Mouse (Mus musculus) neural tube, embryonic 14.5 days (tissue): ENCODE measurements around the gene Ndufa5. TPM values are rescaled to one million over a fixed set of nuclear protein-coding genes. Genes with fewer than 3 reads are reported as not detected.
A peak's percentile ranks its signal among the peaks of the same experiment; 100 is the strongest.

Experiments used
- ATAC-seq: fragments of 200-750 bp; cut with Nextera tagmentation; 2 replicates; pipeline ENCODE4 v1.8.0; 2017; ENCODE audit warnings: low read depth, mild to moderate bottlenecking, moderate TSS enrichment, moderate library complexity
- H3K27ac ChIP-seq: fragments of 300-500 bp; sonication (generic); 2 replicates; pipeline ENCODE4 v1.5.1; 2014; ENCODE audit warnings: low read depth, mild to moderate bottlenecking, control low read depth, low read length, moderate library complexity, mixed read lengths
- H3K27me3 ChIP-seq: fragments of 300-500 bp; sonication (generic); 2 replicates; pipeline ENCODE4 v1.6.1; 2014; ENCODE audit warnings: low read length; ENCODE audit not compliant: control insufficient read depth, insufficient read depth
- H3K36me3 ChIP-seq: fragments of 300-500 bp; sonication (generic); 2 replicates; pipeline ENCODE4 v1.6.1; 2014; ENCODE audit warnings: low read length, mixed read lengths; ENCODE audit not compliant: control insufficient read depth, insufficient read depth
- H3K4me1 ChIP-seq: fragments of 300-500 bp; sonication (generic); 2 replicates; pipeline ENCODE4 v1.6.1; 2014; ENCODE audit warnings: low read length; ENCODE audit not compliant: control insufficient read depth, insufficient read depth
- H3K4me2 ChIP-seq: fragments of 300-500 bp; sonication (generic); 2 replicates; pipeline ENCODE4 v1.6.1; 2014; ENCODE audit warnings: mild to moderate bottlenecking, low read depth, low read length, control low read depth
- H3K4me3 ChIP-seq: fragments of 300-500 bp; sonication (generic); 2 replicates; pipeline ENCODE4 v1.5.1; 2014; ENCODE audit warnings: low read depth, low read length, control low read depth, mixed read lengths
- H3K9ac ChIP-seq: fragments of 300-500 bp; sonication (generic); replicated peaks from 2 replicates; pipeline ENCODE4 v1.6.1; 2014; ENCODE audit warnings: low read depth, mild to moderate bottlenecking, control low read depth, low read length, mixed read lengths
- H3K9me3 ChIP-seq: fragments of 300-500 bp; sonication (generic); 2 replicates; pipeline ENCODE4 v1.6.1; 2016; ENCODE audit warnings: low read length; ENCODE audit not compliant: control insufficient read depth
- WGBS: fragments of 180-500 bp; shearing (Covaris S2); extraction: QIAGEN DNeasy Blood & Tissue Kit; methylation state at CpG from one replicate; pipeline ENCODE4 v1.1.7; 2014; 5-methylcytosine and 5-hydroxymethylcytosine counted together
- polyA plus RNA-seq: library from polyadenylated mRNA; unstranded; fragments of >200 nt; fragmentation: Nextera tagmentation; extraction: Ambion mirVana; gene quantifications from 2 replicates; pipeline ENCODE4 v1.2.1, GENCODE M21; 2014

Gene Ndufa5
- polyA plus RNA-seq, 1 experiment from 2014 or later: 485 TPM

- Histone ChIP-seq H3K4me3 (no peak overlapping the region), H3K9me3 (no peaks in the 10 kb centered on the region), H3K9ac (no peak overlapping the region), H3K4me1 (peaks cover 5% of the 10 kb centered on the region; the same call in 1 of the 2 replicates), H3K36me3 (no peaks in the 10 kb centered on the region), H3K4me2 (no peak overlapping the region), H3K27ac (no peak overlapping the region), H3K27me3 (no peaks in the 10 kb centered on the region)
- WGBS: 85% methylated on average over 3 of the region's 3 CpGs
- ATAC-seq: no peak
These were observed 5.0 kb upstream of the Ndufa5 start for GRCm38 (mm10) chr6:24532804-24533203.

GRCm38 (mm10) chr6:24530711-24531420 lies 3.1 kb upstream of the Ndufa5 start:
- no peaks in the 10 kb centered on the region for H3K27me3 ChIP-seq

GRCm38 (mm10) chr6:24530166-24530565 lies 2.4 kb upstream of the Ndufa5 start:
- Histone ChIP-seq H3K9ac (no peak overlapping the region), H3K27ac (no peak overlapping the region), H3K36me3 (no peaks in the 10 kb centered on the region), H3K4me3 (no peak overlapping the region), H3K4me1 (peaks cover 16% of the 10 kb centered on the region), H3K27me3 (no peaks in the 10 kb centered on the region), H3K9me3 (no peaks in the 10 kb centered on the region), H3K4me2 (peak overlapping the region; percentile 22; the same call in 1 of the 2 replicates)
- no peak for ATAC-seq
- WGBS: 26% methylated on average over 4 of the region's 4 CpGs

More at GRCm38 (mm10) chr6:24530711-24531420, 3.1 kb upstream of the Ndufa5 start:
- no peak overlapping the region for H3K27ac ChIP-seq
- peaks cover 15% of the 10 kb centered on the region for H3K4me1 ChIP-seq
- no peaks in the 10 kb centered on the region for H3K36me3 ChIP-seq
- H3K9me3 ChIP-seq: no peaks in the 10 kb centered on the region
- 68% methylated on average over 11 of the region's 11 CpGs for whole genome bisulfite sequencing
- H3K4me3 ChIP-seq: no peak overlapping the region
- ATAC-seq: no peak
- no peak overlapping the region for H3K9ac ChIP-seq
- H3K4me2 ChIP-seq: peak overlapping the region; percentile 22; the same call in 1 of the 2 replicates

- no peak for ATAC-seq
- Histone ChIP-seq H3K27ac (0 out of 2 replicates have a peak within 1 kb of the TSS, but pooled peaks have one; percentile 39), H3K4me3 (peak within 1 kb of the TSS; percentile 74), H3K9me3 (no peaks in the 10 kb centered on the region), H3K27me3 (no peaks in the 10 kb centered on the region), H3K4me2 (peak within 1 kb of the TSS; percentile 81), H3K36me3 (no peaks in the 10 kb centered on the region), H3K9ac (peak within 1 kb of the TSS; percentile 63), H3K4me1 (peaks cover 16% of the 10 kb centered on the region)
- 54% methylated on average over 2 of the region's 2 CpGs for WGBS
These were observed 141 bp upstream of the Ndufa5 start, which contains the start of gene Asb15 for GRCm38 (mm10) chr6:24528064-24528243. Gene Asb15 (plus strand): TSS chr6:24528144.

GRCm38 (mm10) chr6:24525705-24526104 lies 2.1 kb downstream of the Ndufa5 start:
- Histone ChIP-seq H3K27me3 (no peaks in the 10 kb centered on the region), H3K9ac (no peak overlapping the region), H3K9me3 (no peaks in the 10 kb centered on the region), H3K4me1 (peaks cover 16% of the 10 kb centered on the region), H3K4me2 (no peak overlapping the region), H3K27ac (no peak overlapping the region), H3K4me3 (no peak overlapping the region), H3K36me3 (0 out of 2 replicates have a peak, but pooled peaks cover 7% of the 10 kb centered on the region)
- 90% methylated on average over 3 of the region's 3 CpGs for WGBS
- no peak for ATAC-seq

- WGBS: 45% methylated on average over 2 of the region's 2 CpGs
- Histone ChIP-seq H3K27ac (no peak overlapping the region), H3K27me3 (no peaks in the 10 kb centered on the region), H3K9ac (no peak overlapping the region), H3K36me3 (0 out of 2 replicates have a peak, but pooled peaks cover 10% of the 10 kb centered on the region), H3K4me1 (0 out of 2 replicates have a peak, but pooled peaks cover 6% of the 10 kb centered on the region), H3K9me3 (no peaks in the 10 kb centered on the region), H3K4me2 (no peak overlapping the region), H3K4me3 (no peak overlapping the region)
- ATAC-seq: no peak
These were observed 11.6 kb downstream of the Ndufa5 start for GRCm38 (mm10) chr6:24516197-24516596.

GRCm38 (mm10) chr6:24514552-24515284 lies 13.1 kb downstream of the Ndufa5 start, which contains the start of gene Iqub:
Gene Iqub (minus strand): TSS chr6:24515067.
- WGBS: 24% methylated on average over 13 of the region's 13 CpGs
- no peaks in the 10 kb centered on the region for H3K27me3 ChIP-seq
- H3K27ac ChIP-seq: no peak within 1 kb of the TSS
- H3K9ac ChIP-seq: 0 out of 2 replicates have a peak within 1 kb of the TSS, but pooled peaks have one; percentile 4
- H3K36me3 ChIP-seq: 0 out of 2 replicates have a peak, but pooled peaks cover 7% of the 10 kb centered on the region
- H3K4me2 ChIP-seq: peak within 1 kb of the TSS; percentile 29; the same call in 1 of the 2 replicates
- H3K9me3 ChIP-seq: no peaks in the 10 kb centered on the region
- peak; percentile 92 for ATAC-seq
- H3K4me3 ChIP-seq: no peak within 1 kb of the TSS
- H3K4me1 ChIP-seq: 0 out of 2 replicates have a peak, but pooled peaks cover 6% of the 10 kb centered on the region

GRCm38 (mm10) chr6:24504141-24504540 lies 23.7 kb downstream of the Ndufa5 start:
- WGBS: 76% methylated on average over 2 of the region's 2 CpGs
- Histone ChIP-seq H3K9ac (no peak overlapping the region), H3K4me3 (no peak overlapping the region), H3K27me3 (no peaks in the 10 kb centered on the region), H3K4me1 (no peaks in the 10 kb centered on the region), H3K36me3 (no peaks in the 10 kb centered on the region), H3K9me3 (no peaks in the 10 kb centered on the region), H3K4me2 (no peak overlapping the region), H3K27ac (no peak overlapping the region)
- ATAC-seq: no peak

- 18% methylated on average over 1 of the region's 1 CpGs for WGBS
- H3K4me2 ChIP-seq: no peak overlapping the region
- ATAC-seq: no peak
- no peak overlapping the region for H3K9ac ChIP-seq
- no peaks in the 10 kb centered on the region for H3K36me3 ChIP-seq
- no peaks in the 10 kb centered on the region for H3K4me1 ChIP-seq
- no peak overlapping the region for H3K4me3 ChIP-seq
- H3K27ac ChIP-seq: no peak overlapping the region
- no peaks in the 10 kb centered on the region for H3K9me3 ChIP-seq
- H3K27me3 ChIP-seq: no peaks in the 10 kb centered on the region
These were observed 37.5 kb downstream of the Ndufa5 start for GRCm38 (mm10) chr6:24490341-24490740.
